13 mouse cellular contexts compared by ENCODE assay signal in genomic region chr10:116796066-116796465, GRCm38 (mm10).
"Had no signal": no experiment of that assay in that cellular context is flagged by ENCODE, and none has a peak within 500 bp of the region (broad histone marks: within the 10 kb centered on the region; RNA-seq: fewer than 3 reads in every experiment).

No protein-coding gene starts in this region.

- H3K27me3 ChIP-seq: liver, embryonic 12.5 days; midbrain, embryonic 15.5 days; neural tube, embryonic 13.5 days had no signal

- DNase-seq: lung, embryonic 14.5 days; lung, postnatal 10 days; lung, postnatal 4 days; retina, postnatal 1 day; right cerebral cortex, postnatal 4 days; spleen, adult 18-20 months; thymus, adult 18-20 months; thymus, postnatal 14 days had no signal

- H3K27ac ChIP-seq: kidney, postnatal 0 days; limb, embryonic 15.5 days; liver, embryonic 12.5 days; midbrain, embryonic 15.5 days; neural tube, embryonic 13.5 days had no signal

- H3K9ac ChIP-seq: limb, embryonic 15.5 days; liver, embryonic 12.5 days; lung, embryonic 14.5 days; midbrain, embryonic 15.5 days; neural tube, embryonic 13.5 days had no signal

- H3K4me1 ChIP-seq: liver, embryonic 12.5 days; midbrain, embryonic 15.5 days; neural tube, embryonic 13.5 days had no signal

- H3K4me3 ChIP-seq: limb, embryonic 15.5 days; liver, embryonic 12.5 days; midbrain, embryonic 15.5 days; neural tube, embryonic 13.5 days had no signal

- H3K36me3 ChIP-seq: limb, embryonic 15.5 days; liver, embryonic 12.5 days; midbrain, embryonic 15.5 days; neural tube, embryonic 13.5 days had no signal
